Mouse (Mus musculus) adrenal gland, postnatal 10 days (tissue): ENCODE results near the gene 4930558K02Rik. TPM values are rescaled to one million over a fixed set of nuclear protein-coding genes. Genes with fewer than 3 reads are reported as not detected.
A peak's percentile ranks its signal among the peaks of the same experiment; 100 is the strongest.

Source experiments
- DNase-seq: peaks from one replicate; pipeline ENCODE4 v3.0.0; 2021; ENCODE audit warnings: mixed read lengths
- total RNA-seq, 2 experiments: library from RNA; stranded (reverse); gene quantifications; 2 replicates each; pipeline ENCODE4 v1.2.3; 2021

Gene 4930558K02Rik
- total RNA-seq, 2 experiments from 2014 or later = not detected

DNA sequence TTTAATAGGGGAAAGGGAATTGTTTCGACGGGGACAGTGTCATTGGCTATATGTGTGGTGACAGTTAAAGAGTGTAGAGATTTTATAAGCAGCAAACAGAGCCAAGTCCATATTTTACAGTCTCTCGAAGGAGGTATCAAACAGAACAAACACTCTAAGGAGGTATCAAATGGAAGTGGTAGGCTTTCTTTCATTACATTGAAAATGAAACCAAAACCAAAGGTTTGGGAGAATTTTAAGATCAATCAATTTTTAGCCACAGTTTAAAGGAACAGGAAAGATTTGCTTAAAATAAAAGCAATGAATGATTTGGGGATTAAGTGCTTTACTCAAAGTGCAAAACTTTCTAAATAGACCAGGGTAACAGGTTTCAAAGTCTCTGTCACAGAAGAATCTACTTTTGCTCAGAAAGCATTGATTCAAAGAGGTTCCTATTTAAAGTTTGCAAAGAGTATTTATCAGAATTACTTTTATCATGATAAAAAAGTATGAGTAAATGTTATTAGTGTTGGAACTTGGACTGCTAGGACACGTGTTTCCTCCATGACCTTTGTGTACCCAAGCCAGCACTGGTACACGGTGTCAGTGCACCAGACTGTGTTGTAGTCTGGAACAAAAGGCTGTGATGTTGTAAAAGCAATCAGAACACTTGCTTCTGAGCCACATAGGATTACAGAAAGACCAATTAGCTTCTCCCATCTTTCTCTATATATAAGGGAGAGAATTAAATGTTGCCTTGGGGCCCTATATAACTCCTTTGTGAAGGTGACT is 28.2 kb downstream of the 4930558K02Rik start:
- DNase-seq = no peak

DNA sequence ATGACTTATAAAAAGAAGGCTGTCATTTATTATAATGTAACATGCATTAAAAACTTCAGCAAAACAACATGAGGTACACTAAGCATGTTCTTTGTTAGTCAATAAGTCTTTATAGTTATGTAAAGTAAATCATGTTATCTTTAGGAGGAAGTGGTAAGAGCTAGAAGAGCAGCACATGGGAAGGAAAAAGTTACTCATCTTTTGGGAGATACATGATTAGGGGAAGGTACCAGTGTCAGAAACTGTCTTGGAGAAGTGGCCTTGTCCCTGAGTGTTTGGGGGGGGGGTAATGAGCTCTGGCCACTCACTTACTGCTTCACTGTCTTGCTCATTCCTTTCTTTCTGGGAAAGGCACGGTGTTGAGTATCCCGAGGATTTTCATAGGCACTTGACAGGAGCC is 37.4 kb downstream of the 4930558K02Rik start:
- no peak for DNase-seq

DNA sequence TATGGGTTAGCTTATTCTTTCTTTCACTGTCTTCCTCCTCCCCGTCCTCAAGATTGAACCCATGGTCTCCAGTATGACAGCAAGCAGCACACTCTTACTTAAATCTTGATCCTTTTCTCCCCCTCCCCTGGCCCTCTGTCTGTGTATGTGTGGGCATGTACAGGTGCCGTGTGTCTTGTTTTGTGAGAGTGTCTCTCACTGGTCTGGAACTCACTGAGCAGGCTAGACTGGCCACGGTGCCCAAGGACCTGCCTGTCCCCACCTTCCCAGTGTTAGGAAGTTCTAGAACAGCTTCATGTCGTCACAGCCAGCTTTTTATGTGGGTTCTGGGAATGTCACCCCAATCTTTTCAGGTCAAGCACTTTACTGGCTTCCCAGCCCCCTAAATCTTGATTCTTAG is 47.1 kb downstream of the 4930558K02Rik start:
- no peak for DNase-seq

DNA sequence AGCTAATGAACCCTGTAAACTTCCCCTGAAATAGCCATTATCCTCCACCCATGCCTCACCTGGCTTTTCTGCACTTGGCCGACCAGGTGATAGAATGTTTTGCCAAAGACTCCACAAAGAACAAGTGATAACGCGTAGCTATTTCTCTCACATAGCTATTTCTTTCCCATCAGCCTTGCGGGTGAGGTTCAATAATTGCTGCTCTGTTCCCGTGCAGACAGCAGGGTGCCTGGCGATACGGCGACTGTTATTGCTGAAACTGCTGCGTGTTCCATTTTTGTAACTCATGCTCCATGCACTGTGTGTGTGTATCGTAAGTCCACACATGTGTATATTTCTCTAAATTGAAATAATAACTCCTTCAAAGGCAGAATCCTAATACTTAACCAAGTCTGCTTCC is 47.6 kb downstream of the 4930558K02Rik start:
- no peak for DNase-seq

DNA sequence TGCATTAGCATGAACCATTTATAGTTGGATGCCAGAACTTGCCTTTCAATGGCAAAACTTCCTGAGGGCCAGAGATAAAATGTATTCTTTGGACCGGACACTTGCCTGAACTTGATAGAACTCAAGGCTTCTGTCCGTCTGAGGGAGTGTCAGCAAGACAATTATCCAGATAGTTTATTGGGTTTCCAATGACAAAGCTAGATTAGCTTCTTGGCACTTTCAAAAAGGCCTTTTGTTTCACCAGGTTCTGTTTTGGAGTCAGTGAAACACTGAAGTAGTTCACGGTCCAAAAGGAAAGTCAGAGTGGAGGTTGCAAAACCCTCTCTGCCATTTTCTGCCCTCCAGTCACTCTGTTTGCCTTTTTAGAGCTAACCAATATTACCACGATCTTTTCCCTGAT is 48.1 kb downstream of the 4930558K02Rik start:
- DNase-seq = no peak

DNA sequence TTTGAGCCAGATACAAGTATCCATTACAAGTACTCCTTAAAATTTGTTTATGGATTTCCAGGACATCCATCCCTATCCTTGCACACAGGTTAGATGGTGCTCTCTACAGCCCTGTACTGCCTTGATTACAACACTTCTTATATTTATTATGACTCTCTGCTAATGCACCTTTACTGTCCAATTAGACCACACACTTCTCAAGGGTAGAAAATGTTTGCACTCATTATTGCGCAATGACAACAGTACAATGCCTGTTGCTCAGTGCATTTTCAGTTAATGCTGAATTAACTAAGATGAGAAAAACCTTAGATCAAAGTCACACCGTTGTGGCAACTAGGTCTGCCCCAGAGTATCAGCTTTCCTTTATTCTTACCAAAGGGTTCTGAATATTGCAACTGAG is 51.5 kb downstream of the 4930558K02Rik start:
- DNase-seq = no peak

DNA sequence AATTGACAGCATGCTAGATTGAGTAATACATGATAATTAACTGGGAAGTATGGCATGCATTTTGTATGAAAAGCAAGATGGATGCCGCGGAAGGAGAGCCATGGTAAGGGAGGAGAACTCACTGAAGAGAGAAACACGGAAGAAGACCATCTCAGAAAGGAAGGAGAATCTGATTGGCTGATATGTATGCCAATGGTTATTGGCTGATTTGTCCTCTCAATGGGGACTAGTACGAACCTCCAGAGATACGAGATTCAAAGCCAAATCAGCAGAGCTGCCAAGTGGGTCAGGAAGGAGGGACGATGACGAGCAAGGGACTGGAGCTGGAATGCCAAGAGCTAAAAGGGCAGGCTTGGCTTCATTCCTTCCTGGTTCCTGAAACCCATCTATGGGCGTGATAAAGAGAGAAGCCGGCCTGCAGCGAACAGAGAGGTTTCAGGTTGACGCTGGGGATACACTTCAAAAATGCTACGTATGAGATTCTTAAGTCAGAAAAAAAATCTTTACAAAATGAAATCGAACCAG is 54.1 kb downstream of the 4930558K02Rik start:
- DNase-seq = peak; percentile 59

DNA sequence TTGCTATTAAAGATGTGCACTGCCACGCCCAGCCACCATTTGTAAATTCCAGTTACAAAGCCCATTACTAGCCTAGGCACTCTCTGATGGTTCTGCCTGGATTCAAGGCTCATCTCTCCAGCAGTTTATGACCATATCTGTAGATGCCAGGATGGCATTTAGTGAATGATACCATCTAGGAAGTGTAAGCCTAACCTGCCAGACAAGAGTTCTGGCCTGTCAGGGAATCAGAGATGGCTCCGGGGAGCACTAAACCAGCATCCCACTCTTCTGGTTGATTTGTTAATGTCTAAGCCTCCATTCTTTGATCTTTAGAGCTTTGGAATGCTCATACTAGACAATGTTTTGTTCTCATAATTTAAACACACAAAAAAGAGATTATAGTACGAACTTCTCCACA is 55.1 kb downstream of the 4930558K02Rik start:
- no peak for DNase-seq

DNA sequence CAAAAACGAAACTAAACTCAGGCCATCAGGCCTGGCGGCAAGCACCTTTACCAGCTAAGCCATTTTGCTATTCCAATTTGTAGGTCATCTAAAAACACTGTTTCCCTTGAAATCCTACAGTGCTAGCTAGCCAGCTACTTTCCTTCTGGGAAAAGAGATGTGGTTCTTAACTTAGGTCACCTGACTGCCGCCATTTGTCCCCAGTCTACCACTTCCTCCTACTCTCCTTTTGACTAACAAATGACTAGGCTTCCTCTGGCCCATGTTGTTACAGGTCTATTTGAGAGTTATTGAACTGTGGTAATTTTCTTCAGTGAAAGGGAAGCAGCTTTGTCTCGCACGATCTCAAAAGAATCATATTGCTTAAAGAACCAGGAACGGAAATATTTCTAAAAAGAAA is 57.5 kb downstream of the 4930558K02Rik start:
- DNase-seq = no peak

DNA sequence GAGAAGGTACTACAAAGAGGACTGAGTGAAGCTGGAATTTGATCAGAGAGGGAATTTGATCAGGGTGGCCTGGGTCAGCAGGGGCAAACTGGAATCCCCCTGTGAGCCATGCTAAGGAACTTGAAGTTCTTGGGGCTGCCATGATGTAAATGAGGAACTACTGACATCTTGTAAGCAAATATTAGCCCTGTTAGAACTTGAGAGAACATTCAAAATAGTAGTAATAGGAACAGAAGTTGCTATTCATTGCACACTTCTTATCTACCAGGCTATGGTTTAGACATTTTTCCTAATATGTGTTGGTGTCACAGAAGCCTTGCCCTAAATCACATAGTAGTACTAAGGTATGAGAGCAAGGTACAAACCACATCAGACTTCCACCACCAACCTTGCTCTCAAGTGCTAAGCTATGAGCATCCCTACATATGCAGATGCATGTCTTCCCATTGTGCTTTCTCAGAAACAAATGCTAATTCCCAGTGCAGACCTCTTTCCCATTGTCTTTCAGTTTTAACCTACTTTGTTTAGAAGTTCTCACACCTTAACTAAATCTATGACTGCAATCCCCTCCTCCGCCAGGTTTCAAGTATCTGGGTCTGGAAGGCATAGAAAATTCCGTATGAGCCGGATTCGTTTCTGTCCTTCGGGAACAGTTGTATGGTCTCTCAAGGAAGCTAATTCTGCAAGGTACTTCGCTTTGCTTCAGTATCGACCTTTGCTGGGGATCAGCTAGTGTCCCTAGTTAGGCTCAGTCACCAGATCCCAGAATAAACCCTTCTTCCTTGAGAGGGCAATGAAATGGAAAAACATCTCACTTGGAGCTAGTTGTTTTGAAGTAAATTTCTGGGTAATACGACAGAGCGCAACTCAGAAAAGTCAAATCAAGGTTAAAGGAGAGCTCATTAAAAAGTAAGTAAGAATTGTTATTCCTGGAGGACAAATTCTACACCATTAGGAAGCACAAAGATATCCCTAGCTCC is 58.7 kb downstream of the 4930558K02Rik start:
- no peak for DNase-seq

DNA sequence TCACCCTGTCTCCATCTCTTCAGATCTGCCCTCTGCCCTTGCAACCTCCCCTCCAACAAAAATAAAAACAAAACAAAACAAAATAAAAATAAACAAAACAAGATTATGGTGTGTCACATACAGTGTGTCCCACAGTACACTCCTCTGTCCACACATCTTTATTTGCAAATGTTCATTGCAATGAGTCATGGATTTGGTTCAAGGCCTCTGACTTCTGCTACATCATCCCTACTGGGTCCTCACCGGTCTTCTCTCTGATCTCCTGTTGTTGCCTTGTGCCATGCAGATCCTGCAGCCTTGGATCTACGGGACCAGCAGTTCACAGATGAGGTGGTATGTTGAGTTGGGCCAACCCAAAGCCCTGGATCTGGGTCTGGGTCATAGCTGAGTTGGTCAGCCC is 59.8 kb downstream of the 4930558K02Rik start:
- DNase-seq = no peak

DNA sequence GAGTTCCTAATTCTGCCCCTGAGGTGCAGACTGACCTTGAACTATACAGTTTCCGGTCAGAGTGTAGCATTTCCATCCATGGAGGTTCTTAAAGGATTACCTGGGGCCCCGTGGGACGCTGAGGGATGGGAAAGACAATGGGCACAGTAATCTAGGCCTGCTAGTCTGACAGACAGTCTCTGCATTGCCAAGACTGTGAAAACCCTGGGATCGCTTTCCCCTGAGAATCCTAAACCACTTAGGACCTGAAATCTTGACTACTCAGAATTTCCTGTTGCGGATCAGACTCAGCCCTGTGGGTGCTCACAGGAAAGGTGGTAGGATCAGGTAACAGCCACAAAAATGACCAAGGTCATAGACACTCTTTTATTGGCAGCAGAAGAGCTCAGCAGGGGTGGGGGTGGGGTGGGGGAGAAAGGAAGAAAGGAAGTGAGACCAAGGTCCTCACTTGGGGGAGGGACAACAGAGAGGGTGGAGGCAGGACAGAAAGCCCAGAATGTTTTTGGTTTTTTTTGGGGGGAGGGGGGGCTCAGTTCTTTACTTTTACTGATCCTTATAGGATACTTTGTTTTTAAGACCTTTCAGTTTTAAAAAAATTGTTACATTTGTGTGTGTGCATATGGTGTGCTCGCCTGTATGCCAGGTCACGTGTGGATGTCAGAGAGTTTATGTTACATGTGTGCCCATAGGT is 60.6 kb downstream of the 4930558K02Rik start:
- no peak for DNase-seq

DNA sequence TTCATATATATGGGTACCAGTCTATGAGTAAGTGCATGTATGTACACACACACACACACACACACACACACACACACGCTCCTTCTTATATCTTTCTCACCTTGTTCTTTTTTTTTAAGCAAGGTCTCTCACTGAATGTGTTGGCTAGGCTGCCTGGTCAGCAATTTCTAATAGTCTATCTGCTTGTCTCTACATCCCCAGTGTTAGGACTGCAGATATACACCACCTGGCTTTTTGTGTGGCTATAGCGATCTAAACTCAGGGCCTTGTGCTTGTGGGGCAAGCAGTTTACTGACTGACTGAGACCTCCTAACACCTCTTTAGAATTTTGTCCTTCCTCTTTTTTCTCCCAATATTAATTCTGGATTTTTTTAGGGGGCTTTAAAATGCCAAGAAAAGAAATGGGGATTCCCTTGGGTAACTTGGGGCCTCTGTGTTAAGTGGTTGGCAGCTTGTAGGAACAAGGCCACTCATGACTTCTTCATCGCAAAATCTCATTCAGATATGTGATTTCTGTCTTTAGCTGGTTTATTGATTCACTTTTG is 61.4 kb downstream of the 4930558K02Rik start:
- no peak for DNase-seq

DNA sequence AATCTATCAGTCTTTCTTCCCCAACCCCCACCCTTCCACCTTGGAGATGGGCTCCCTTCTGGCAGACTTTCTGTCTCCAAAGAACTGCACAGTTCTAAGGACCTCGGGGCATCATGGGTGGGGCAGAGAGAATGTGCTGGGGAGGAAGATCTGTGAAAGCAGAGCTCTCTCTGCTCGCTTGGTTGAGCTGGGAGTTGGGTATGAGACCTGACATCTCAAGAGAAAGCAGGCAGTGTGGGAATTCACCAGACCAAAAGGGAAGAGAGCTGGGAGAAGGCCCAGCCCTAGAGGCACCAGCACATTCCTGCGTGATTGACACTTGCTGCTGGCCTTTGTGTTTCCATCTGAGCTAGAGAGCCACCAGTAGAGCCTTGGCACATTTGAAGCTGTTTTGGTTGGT is 63.4 kb downstream of the 4930558K02Rik start:
- DNase-seq = no peak

DNA sequence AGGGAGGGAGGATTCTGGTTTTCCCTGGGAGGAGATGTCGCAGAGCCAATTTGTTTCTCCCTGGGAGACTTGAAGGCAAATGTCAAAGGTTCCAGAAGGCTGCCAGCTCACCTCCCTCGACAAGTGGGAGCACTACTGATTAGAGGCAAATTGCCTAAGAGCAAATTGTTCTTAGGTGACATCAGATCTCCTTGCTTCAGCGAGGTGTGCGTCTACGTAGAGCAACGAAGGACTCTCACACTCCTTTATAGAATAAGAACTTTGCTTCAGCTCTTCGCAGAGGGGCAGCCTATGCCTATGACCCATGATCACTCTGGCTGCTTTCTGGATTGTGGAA is 65.8 kb downstream of the 4930558K02Rik start:
- peak; percentile 12 for DNase-seq

DNA sequence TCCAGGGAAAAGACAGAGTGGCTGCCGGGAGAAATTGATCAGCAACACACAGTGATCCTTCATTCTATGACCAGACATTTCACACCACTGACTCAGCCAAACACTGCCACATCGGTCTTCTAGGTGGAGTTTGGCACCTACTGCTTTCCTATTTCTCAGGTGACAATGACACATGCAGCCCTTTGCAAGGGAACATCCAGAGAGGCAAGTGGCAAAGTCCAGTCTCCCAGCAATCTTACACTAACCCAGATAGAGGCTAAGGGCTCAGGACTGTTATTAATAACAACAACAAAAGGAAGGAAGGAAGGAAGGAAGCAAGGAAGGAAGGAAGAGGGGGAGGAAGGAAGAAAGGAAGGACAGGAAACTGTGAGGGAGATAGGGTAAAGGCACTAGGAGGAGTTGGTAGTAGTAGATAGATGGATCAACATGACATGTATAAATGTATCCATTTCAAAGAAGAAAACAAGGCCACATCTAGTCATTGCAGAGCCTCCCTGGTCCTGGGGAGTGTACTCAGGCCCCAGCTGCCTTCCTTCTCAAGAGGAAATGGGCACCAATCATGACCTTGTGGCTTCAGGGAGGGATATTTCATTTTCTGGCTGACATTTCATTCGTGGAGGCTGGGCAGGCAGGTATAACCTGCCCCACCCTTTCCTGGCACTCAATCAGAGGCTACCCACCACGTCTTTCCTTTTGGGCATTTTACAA is 66.3 kb downstream of the 4930558K02Rik start:
- no peak for DNase-seq

DNA sequence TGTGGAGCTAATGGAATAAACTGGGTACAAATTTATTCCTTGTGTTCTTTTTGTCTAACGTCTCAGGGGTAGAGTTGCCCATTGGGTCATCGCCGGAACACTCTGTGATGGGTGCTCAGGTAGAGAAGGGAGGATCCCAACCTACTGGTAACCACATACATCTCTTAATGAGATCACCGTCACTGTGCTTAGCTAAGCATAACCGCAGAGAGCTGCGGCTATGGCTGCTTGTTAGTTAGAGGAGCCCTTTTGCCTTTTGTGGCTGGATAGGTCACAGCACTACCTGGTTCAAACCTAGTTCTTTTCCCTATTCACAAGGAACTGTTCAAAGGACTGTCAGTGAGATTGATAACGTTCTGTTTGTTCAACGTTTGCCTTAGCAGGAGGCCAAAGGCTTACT is 70.4 kb downstream of the 4930558K02Rik start:
- DNase-seq = no peak

DNA sequence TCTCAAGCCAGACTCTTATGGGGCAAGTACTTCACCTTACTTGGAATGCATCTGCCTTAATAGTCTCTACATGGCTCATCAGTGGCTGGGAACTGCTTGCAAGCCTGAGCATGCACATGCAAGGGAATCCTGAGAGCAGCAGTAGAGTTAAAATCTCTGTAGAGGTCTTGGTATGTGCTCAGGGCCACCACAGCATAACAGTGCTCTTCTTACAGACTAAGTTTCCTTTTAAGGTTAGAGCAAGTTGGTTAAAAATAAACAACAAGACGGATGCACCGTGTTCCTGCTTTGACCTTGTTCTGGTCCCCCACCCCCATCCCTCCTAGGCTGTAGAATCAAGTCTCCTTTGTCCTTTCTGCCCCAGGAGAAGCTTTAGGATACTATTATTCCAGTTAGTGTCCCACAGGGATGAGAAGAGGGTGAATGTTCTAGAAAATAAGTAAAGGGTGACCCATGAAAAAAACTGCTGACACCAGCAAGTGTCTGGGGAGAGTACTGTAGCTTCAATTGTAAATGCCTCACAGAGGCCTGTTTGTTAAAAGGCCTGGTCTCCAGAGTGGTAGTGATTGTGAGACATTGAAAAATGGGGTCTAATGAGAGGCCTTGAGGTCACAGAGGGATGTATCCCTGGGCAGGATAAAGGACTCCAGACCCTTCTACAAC is 71.5 kb downstream of the 4930558K02Rik start:
- peak; percentile 11 for DNase-seq

DNA sequence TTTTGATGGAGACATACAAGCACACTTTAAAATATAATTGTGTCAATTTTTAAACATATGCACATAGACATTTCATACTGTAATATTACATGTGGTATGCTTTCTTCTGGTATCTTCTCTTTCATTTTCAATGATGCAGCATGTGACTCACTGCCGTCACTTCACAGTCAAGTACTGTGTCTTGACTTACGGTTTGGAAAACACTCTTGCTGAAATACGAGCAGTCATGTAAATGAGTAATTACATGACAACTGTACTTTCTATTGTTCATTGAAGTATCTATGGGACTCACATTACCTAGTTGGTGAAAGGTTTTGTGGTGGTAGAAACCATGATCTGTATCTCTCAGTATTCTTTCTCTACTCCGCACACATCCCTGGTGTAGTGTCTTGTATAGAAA is 72.3 kb downstream of the 4930558K02Rik start:
- DNase-seq = no peak

DNA sequence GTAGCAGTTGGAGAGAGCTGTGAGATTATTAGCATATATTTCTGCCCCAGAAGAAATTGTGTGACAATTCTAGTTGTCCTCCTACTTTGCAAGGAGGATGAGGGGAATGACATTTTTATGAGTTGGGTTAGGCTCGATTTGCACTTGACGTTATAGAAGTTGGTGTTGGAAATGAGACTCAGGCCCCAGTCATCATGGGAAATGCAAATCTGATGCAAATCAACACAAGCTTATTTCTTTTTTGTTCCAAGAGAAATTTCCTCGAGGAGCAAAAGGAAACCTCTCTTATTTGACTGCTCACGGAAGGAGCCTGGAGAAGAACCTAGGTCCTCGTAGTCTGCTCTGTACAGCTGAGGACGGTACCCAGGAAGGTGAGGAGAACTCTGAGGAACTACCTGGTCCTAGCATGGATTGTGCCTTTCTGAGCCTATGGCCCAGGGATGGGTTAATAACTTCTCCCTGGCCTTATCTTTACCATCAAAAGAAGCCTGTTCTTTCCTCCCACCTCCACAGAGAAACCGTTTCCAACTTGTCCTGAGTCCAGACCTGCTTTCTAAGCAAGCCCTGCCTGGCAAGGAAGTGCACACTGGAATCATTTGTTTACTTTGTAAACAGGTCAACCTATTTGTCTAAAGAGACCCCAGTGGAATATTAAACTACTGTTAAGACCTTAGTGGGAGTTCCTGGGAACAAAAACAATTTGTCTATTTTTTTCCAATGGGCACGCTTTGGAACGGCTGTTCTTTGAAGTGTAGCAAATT is 76.6 kb downstream of the 4930558K02Rik start:
- no peak for DNase-seq
